Comparison of ENCODE assay signal across 10 mouse cellular contexts in genomic region chr6:55241479-55241878, GRCm38 (mm10). TPM values are rescaled to one million over a fixed set of nuclear protein-coding genes. Genes with fewer than 3 reads are reported as not detected.
DNase-seq lines count a peak whose midpoint lies in the region; ATAC-seq lines count a peak whose summit lies in the region.
"Had no signal": no experiment of that assay in that cellular context is flagged by ENCODE, and none has a peak within 500 bp of the region (broad histone marks: within the 10 kb centered on the region; RNA-seq: fewer than 3 reads in every experiment).

No protein-coding gene starts in this region.

- intact Hi-C loops in heart, postnatal 10 days (cut with DNase I) = no loop called here

- no peak for DNase-seq in frontal cortex, postnatal 25 days (ENCODE audit: low spot score in 2 of 2)
- peak; percentile 34 for DNase-seq in retina, adult 2 months (ENCODE audit: low read depth, low spot score)
- DNase-seq in retina, embryonic 14.5 days (ENCODE audit: low spot score) = no peak
- peak; percentile 41 to 51 for DNase-seq in heart, postnatal 10 days
- peak; percentile 27 to 62 for DNase-seq in right cerebral cortex, postnatal 36 days (ENCODE audit: low spot score in 2 of 2)
- DNase-seq in liver = no peak
- no peak for DNase-seq in ovary, postnatal 10 days (ENCODE audit: low spot score)
- DNase-seq: lung, embryonic 14.5 days; retina, postnatal 1 day had no signal

- peak; percentile 97 for ATAC-seq in frontal cortex, adult (ENCODE audit: low TSS enrichment)

RNA-seq across cellular contexts. Expression of gene Mindy4, which starts 38.3 kb away (rescaled TPM):
- 1 to 10 TPM; 4.9 to 5.2 TPM for total RNA-seq in heart, postnatal 10 days (2021)

Comparison
In these comparisons a context has a peak if more than half of its experiments do, and no peak if none do; other contexts are left out.
1. DNase-seq: peak in retina, adult 2 months (single experiment), heart, postnatal 10 days (2 of 2) and right cerebral cortex, postnatal 36 days (2 of 2); none in frontal cortex, postnatal 25 days (0 of 2), retina, embryonic 14.5 days (single experiment), liver (single experiment) and ovary, postnatal 10 days (single experiment).